Mouse (Mus musculus): ENCODE data around the gene Tex11.
"Not testable (repeated sequence)": the region's sequence is repeated elsewhere in the genome, so short reads cannot be mapped to it uniquely, and the experiment has no call there.

Gene Tex11

GRCm38 (mm10) chrX:101059541-101059940, at the start of gene Tex11:
Tex11 (minus strand) TSS chrX:101059667.
- in situ Hi-C loops (cut with MboI; ENCODE audit: low sequenced_read_pairs): no loop called here

GRCm38 (mm10) chrX:101085920-101086319, 26.5 kb upstream of the Tex11 start, which contains the start of gene Slc7a3:
Slc7a3 (minus strand) TSS chrX:101086020.
- in situ Hi-C loops (cut with MboI; ENCODE audit: low sequenced_read_pairs): no loop called here

GRCm38 (mm10) chrX:101085211-101085610, 25.7 kb upstream of the Tex11 start:
- in situ Hi-C loops (cut with MboI; ENCODE audit: low sequenced_read_pairs): not testable (repeated sequence)

GRCm38 (mm10) chrX:101084192-101084591, 24.7 kb upstream of the Tex11 start:
- in situ Hi-C loops (cut with MboI; ENCODE audit: low sequenced_read_pairs): no loop called here

GRCm38 (mm10) chrX:101065245-101065644, 5.8 kb upstream of the Tex11 start:
- in situ Hi-C loops (cut with MboI; ENCODE audit: low sequenced_read_pairs): no loop called here

GRCm38 (mm10) chrX:101063503-101063902, 4.0 kb upstream of the Tex11 start:
- in situ Hi-C loops (cut with MboI; ENCODE audit: low sequenced_read_pairs): no loop called here

- in situ Hi-C loops (cut with MboI; ENCODE audit: low sequenced_read_pairs): no loop called here
Measured at GRCm38 (mm10) chrX:100943640-100944039, 115.8 kb downstream of the Tex11 start.

- in situ Hi-C loops (cut with MboI; ENCODE audit: low sequenced_read_pairs): no loop called here
Measured at GRCm38 (mm10) chrX:100839211-100839610, 220.3 kb downstream of the Tex11 start.

- in situ Hi-C loops (cut with MboI; ENCODE audit: low sequenced_read_pairs): no loop called here
Measured at GRCm38 (mm10) chrX:100832806-100833205, 226.7 kb downstream of the Tex11 start.

GRCm38 (mm10) chrX:100825557-100825956, 233.9 kb downstream of the Tex11 start:
- in situ Hi-C loops (cut with MboI; ENCODE audit: low sequenced_read_pairs): no loop called here

- in situ Hi-C loops (cut with MboI; ENCODE audit: low sequenced_read_pairs): no loop called here
Measured at GRCm38 (mm10) chrX:100821149-100821548, 238.3 kb downstream of the Tex11 start.

- in situ Hi-C loops (cut with MboI; ENCODE audit: low sequenced_read_pairs): no loop called here
Measured at GRCm38 (mm10) chrX:100818681-100819080, 240.8 kb downstream of the Tex11 start.

- in situ Hi-C loops (cut with MboI; ENCODE audit: low sequenced_read_pairs): no loop called here
Measured at GRCm38 (mm10) chrX:100815766-100816165, 243.7 kb downstream of the Tex11 start.

GRCm38 (mm10) chrX:100814139-100814538, 245.3 kb downstream of the Tex11 start:
- in situ Hi-C loops (cut with MboI; ENCODE audit: low sequenced_read_pairs): no loop called here

GRCm38 (mm10) chrX:100811129-100811528, 248.3 kb downstream of the Tex11 start:
- in situ Hi-C loops (cut with MboI; ENCODE audit: low sequenced_read_pairs): no loop called here

- in situ Hi-C loops (cut with MboI; ENCODE audit: low sequenced_read_pairs): no loop called here
Measured at GRCm38 (mm10) chrX:100802034-100802433, 257.4 kb downstream of the Tex11 start.

GRCm38 (mm10) chrX:100800643-100801042, 258.8 kb downstream of the Tex11 start:
- in situ Hi-C loops (cut with MboI; ENCODE audit: low sequenced_read_pairs): no loop called here

- in situ Hi-C loops (cut with MboI; ENCODE audit: low sequenced_read_pairs): no loop called here
Measured at GRCm38 (mm10) chrX:100797851-100798527, 261.5 kb downstream of the Tex11 start.

GRCm38 (mm10) chrX:100797370-100797769, 262.1 kb downstream of the Tex11 start:
- in situ Hi-C loops (cut with MboI; ENCODE audit: low sequenced_read_pairs): no loop called here

- in situ Hi-C loops (cut with MboI; ENCODE audit: low sequenced_read_pairs): no loop called here
Measured at GRCm38 (mm10) chrX:100796741-100797090, 262.8 kb downstream of the Tex11 start.

GRCm38 (mm10) chrX:100796041-100796740, 263.3 kb downstream of the Tex11 start:
- in situ Hi-C loops (cut with MboI; ENCODE audit: low sequenced_read_pairs): no loop called here

GRCm38 (mm10) chrX:100789322-100789721, 270.1 kb downstream of the Tex11 start:
- in situ Hi-C loops (cut with MboI; ENCODE audit: low sequenced_read_pairs): no loop called here
